Mouse (Mus musculus) adrenal gland, adult 8-10 months (tissue): ENCODE measurements around the gene Bdkrb2. TPM values are rescaled to one million over a fixed set of nuclear protein-coding genes. Genes with fewer than 3 reads are reported as not detected.

Experiments
- DNase-seq: peaks from one replicate; pipeline ENCODE4 v3.0.0; 2022
- total RNA-seq, 4 experiments: library from RNA; stranded (reverse); gene quantifications; 2 replicates each; pipeline ENCODE4 v1.2.4; 2022

Gene Bdkrb2
- total RNA-seq, 4 experiments from 2014 or later: 7.6 to 14.0 (median 10.5) TPM

DNA sequence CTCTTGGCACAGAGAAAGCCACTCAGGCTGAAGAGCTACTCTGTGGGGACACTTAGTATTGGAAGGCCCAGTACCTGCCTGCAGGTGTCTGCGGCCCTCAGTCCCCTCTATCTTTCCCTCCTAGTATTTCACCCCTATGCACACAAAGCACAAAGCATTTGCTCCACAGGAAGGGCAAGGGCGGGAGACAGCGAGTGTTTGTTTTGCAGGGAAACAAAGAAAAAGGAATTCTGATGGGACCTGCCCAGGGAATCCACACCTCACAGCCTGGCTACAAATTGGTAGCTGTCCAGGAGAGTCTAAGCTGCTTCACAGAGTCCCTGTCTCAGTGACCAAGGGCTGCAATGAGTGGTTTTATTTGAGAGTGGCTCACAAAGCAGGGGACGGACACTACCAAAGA lies 30.4 kb downstream of the Bdkrb2 start:
- DNase-seq: no peak

DNA sequence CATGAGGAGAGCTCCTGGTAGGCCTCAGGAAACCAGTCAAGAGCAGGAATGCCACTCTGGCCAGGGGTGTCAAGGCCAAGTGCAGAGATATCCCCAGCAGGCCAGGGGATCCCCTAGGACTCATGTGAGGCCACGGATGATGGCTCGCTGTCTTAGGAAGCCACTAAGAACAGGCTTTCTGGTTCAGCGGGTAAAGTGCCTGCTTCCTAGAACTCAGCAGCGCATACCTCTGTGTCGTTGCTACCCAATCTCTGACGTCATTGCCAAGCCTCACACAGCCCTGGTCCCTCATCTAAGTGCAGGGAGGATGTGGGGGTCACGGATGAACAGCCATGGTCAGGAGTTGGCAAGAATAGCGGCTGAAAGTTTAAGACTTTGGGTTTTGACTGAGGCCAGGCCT lies 34.1 kb downstream of the Bdkrb2 start:
- no peak for DNase-seq

DNA sequence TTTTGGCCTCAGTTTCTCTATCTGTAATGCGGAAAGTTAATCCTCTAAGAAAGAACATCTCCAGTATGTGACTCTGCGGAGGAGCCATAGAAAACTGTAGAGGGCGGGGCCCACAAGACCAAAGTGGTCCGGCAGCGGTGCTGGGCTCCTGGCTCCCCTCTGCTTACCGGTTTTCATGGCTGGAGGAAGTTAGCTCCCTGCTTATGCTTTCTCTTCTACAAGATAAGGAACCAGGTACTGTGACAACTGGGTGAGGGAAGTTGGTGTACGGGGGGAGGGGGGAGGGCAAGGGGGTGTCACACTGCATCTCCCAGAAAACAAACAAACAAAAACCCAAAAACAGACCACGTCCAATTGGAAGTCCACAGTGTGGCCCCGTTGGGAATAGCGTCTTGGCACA lies 35.5 kb downstream of the Bdkrb2 start:
- DNase-seq: no peak

DNA sequence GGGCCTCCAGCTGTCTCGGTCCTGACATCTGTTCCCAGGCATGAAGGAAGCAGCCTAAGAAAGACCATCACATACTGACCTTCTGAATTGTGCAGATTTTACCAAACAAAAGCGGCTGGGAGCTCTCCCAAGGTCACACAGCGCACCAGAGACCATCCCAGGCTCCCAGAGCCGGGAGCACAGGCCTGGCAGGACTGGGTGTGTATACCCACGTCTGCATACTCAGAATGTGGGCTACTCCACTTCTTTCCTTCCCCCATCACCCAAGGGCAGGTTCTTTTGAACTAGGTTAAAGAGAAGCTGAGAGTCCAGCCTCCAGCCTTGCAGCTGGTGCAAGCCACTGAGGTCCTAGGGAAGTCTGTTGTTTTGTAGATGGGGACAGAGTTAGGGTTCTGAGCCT lies 36.1 kb downstream of the Bdkrb2 start:
- DNase-seq: no peak

GRCm38 (mm10) chr12:105601586-105601985 lies 38.6 kb downstream of the Bdkrb2 start:
- DNase-seq: no peak

DNA sequence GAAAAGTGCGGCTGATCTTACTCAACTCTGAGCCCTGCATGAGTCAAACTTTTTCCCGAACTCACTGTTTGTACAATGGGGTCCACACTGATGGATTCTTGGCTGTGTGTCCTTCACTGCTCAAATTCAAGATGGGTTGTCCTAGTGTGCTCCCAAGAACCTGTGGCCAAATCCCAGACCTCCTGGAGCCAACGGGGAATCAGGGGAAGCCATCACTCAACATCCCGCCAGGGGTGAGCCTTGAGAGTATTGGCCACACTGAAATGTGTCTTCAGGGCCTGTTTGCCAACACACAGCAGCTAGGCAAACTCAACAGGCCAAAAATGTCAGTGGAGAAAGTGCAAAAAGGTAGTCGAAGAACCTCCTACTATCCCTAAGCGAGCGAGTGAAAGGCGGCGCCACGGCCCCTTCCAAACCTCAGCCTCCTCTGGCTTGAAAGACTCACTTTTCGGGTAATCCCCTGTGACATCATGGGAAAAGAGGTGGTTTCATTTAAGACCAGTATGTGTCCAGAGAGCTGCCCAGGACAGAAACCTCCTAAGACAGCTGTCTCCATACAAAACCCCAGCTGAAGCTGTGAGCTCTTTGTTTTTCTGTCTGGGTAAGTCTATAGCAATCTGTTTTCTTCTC lies 39.7 kb downstream of the Bdkrb2 start, which contains the start of gene Bdkrb1:
Gene Bdkrb1, plus strand, starts transcription at position 505 of the 630 bp plus-strand sequence.
- DNase-seq: no peak

DNA sequence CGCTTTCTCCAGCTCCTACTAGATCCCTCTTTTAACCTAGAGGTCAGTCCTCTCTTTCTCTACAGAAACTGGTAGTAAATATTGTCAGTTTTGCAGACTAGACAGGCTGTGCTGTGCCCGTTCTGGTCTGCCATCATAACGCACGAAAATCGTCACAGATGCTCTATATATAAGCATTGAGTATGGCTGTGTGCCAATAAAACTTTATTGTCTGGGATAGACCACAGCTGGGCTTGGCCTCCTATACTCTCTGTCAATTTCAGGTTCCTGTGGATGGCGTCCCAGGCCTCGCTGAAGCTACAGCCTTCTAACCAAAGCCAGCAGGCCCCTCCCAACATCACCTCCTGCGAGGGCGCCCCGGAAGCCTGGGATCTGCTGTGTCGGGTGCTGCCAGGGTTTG lies 40.9 kb downstream of the Bdkrb2 start:
- DNase-seq: no peak

- DNase-seq: no peak
Measured at GRCm38 (mm10) chr12:105605212-105605611, 42.2 kb downstream of the Bdkrb2 start.

DNA sequence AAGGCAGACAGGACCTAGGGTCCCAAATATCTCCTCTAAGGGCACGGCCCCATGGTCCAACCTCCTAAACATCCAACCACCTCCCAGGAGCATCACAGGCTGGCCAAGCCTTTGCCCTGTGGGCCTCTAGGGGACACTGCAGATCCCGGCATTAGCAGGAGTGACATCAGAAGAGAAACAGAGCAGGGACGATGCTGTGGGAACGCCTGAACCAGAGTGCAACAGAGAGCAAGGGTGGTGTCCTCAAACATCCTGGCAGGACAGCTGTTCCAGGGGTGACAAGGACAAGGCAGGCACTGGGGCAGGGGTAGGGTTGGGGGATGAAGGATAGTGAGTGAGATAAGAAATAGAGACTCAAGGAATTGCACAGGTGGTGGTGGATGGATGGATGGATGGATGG lies 43.9 kb downstream of the Bdkrb2 start:
- DNase-seq: no peak

DNA sequence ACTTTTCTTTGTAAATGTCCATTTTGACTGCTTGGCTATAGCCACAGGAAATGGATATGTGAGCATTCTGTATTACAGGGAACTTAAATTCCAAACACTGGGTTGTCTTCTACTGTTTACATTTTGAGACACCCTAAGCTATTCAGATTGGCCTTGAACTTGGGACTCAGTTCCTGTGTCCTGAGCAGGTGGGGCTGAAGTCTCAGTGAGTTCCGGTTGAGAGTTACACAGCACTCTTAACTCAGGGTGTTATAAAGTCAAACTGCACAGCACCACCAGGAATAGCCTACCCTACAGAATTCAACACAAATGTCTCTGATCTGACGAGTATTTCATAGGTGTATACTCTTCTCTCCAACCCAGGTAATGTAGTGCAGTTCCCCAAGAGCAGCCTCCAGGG lies 48.0 kb downstream of the Bdkrb2 start:
- DNase-seq: no peak

- DNase-seq: peak; percentile 14
Measured at GRCm38 (mm10) chr12:105611748-105612147, 48.7 kb downstream of the Bdkrb2 start.

DNA sequence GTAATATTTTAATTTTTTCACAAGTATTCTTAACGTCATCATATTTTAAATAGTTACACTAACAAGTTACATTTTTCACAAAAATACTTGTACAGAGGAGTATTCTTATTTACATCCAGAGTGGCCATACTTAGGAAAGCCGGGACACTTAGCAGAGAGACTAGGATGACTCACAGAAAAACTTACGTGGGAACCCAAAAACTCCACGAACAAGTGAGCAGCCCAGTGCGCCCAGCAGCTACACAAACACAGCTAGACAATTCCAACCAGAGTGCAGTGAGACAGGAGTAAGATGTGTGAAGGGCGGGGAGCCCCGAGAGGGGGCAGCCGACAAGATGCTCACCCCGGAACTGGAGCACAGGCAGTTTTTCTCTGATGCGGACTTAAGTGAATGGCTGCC lies 50.5 kb downstream of the Bdkrb2 start:
- DNase-seq: no peak

- DNase-seq: no peak
Measured at GRCm38 (mm10) chr12:105622048-105622447, 59.0 kb downstream of the Bdkrb2 start.

DNA sequence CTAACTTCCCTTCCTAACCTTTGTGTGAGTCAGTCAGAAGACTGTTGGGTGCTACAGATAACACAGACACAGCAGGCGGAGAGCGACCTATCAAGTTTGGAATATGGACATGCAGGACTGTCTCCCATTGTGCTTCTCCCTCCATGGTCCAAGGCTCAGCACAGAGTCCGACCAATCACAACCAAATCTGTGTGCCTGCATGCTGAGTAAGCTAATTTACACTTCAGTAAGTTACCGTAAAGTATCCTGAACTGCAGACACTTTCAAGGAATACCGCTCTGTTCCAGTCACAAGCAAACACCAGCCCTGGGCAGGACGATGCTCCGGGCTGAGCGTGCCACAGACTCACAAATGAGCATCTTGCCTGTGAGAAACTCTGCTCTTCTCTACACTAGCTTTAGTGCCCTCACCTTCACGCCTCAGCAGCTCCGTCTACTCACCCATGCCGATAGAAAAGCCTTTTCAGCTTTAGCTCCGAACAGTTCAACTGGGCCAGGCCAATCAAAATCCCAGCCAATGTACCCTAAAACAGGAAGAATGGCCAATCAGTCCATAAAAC lies 60.0 kb downstream of the Bdkrb2 start:
- DNase-seq: no peak

GRCm38 (mm10) chr12:105625798-105626197 lies 62.8 kb downstream of the Bdkrb2 start:
- DNase-seq: no peak

GRCm38 (mm10) chr12:105634374-105635067 lies 71.5 kb downstream of the Bdkrb2 start:
- no peak for DNase-seq

GRCm38 (mm10) chr12:105636551-105636950 lies 73.5 kb downstream of the Bdkrb2 start:
- no peak for DNase-seq

- DNase-seq: no peak
Measured at GRCm38 (mm10) chr12:105637554-105637953, 74.5 kb downstream of the Bdkrb2 start.

DNA sequence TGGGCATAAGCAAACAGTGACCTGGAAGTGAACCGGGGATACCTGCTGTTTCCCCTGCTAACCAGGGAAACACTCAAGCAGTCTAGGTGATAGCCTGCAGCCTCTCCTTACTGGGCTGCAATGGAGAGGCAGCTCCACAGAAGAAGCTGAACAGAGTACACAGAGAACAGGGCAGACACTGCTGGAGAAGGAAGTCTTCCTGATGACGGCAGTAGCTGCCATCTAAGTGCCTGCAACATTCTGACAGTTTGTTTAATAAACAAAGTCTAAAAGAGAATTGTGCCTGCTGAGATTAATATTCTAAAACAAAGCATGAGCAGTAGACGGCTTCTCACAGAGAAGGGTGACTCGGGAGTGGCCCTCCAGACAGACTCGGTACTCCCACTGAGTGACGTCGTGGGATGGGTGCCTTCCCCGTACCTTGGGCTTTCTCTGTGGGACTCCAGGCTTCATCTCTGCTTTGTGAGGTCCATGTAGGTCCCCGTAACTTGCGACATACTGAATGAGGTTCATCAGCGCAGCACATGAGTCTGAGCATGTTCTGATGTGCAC lies 79.8 kb downstream of the Bdkrb2 start:
- no peak for DNase-seq
